Mouse (Mus musculus) layer of hippocampus, adult 2 months (tissue): ENCODE measurements around the gene Gucy2g. TPM values are rescaled to one million over a fixed set of nuclear protein-coding genes. Genes with fewer than 3 reads are reported as not detected.

ENCODE experiments used
- DNase-seq, 2 experiments: peaks; one replicate each; pipeline ENCODE4 v3.0.0; 2022; ENCODE audit warnings: low spot score in 2 of 2
- H3K27ac ChIP-seq: fragments of 200-600 bp; 2 replicates; pipeline ENCODE4 v1.8.1; 2022
- H3K4me3 ChIP-seq: fragments of 200-600 bp; 2 replicates; pipeline ENCODE4 v1.8.1; 2022; ENCODE audit warnings: mild to moderate bottlenecking
- CTCF ChIP-seq: fragments of 200-600 bp; conservative IDR thresholded peaks from 2 replicates; pipeline ENCODE4 v1.8.1; 2022; ENCODE audit warnings: antibody characterized with exemption, mild to moderate bottlenecking, moderate library complexity
- total RNA-seq, 2 experiments: library from RNA; stranded (reverse); gene quantifications; 2 replicates each; pipeline ENCODE4 v1.2.3; 2021

Gene Gucy2g
- total RNA-seq, 2 experiments from 2014 or later, result 0.69 to 1.0 TPM

GRCm38 (mm10) chr19:55209084-55209483 lies 32.0 kb downstream of the Gucy2g start:
- DNase-seq, result no peak
- no peak for TF ChIP-seq CTCF
- no peak overlapping the region for H3K4me3 ChIP-seq
- no peak overlapping the region for H3K27ac ChIP-seq

GRCm38 (mm10) chr19:55208654-55209053 lies 32.4 kb downstream of the Gucy2g start:
- DNase-seq, result no peak
- no peak overlapping the region for H3K27ac ChIP-seq
- peak; percentile 50 for TF ChIP-seq CTCF
- no peak overlapping the region for H3K4me3 ChIP-seq

- Histone ChIP-seq H3K4me3 (no peak overlapping the region), H3K27ac (no peak overlapping the region)
- TF ChIP-seq CTCF, result no peak
- DNase-seq, result no peak
These were observed 33.1 kb downstream of the Gucy2g start for GRCm38 (mm10) chr19:55207746-55208538.

GRCm38 (mm10) chr19:55207205-55207604 lies 33.8 kb downstream of the Gucy2g start:
- H3K27ac ChIP-seq, result no peak overlapping the region
- no peak for TF ChIP-seq CTCF
- no peak for DNase-seq
- H3K4me3 ChIP-seq, result no peak overlapping the region

- peak; percentile 66 to 72 for DNase-seq
- H3K27ac ChIP-seq, result no peak overlapping the region
- TF ChIP-seq CTCF, result peak; percentile 90
- no peak overlapping the region for H3K4me3 ChIP-seq
These were observed 34.4 kb downstream of the Gucy2g start for GRCm38 (mm10) chr19:55206482-55207138.

- DNase-seq, result peak in 1 of 2 experiments; percentile 75
- 0 out of 2 replicates have a peak overlapping the region, but pooled peaks have one; percentile 53 for H3K27ac ChIP-seq
- peak; percentile 91 for TF ChIP-seq CTCF
- H3K4me3 ChIP-seq, result no peak overlapping the region
These were observed 42.7 kb downstream of the Gucy2g start for GRCm38 (mm10) chr19:55198303-55198702.

- no peak overlapping the region for H3K4me3 ChIP-seq
- DNase-seq, result no peak
- TF ChIP-seq CTCF, result no peak
- H3K27ac ChIP-seq, result no peak overlapping the region
These were observed 45.5 kb downstream of the Gucy2g start for GRCm38 (mm10) chr19:55195574-55195973.

- Histone ChIP-seq H3K27ac (peak overlapping the region; percentile 47), H3K4me3 (no peak overlapping the region)
- no peak for TF ChIP-seq CTCF
- no peak for DNase-seq
These were observed 46.4 kb downstream of the Gucy2g start for GRCm38 (mm10) chr19:55194520-55195170.

GRCm38 (mm10) chr19:55193717-55194394 lies 47.2 kb downstream of the Gucy2g start:
- Histone ChIP-seq H3K4me3 (no peak overlapping the region), H3K27ac (no peak overlapping the region; the same call in 1 of the 2 replicates)
- no peak for TF ChIP-seq CTCF
- no peak for DNase-seq

- TF ChIP-seq CTCF, result no peak
- Histone ChIP-seq H3K27ac (no peak overlapping the region), H3K4me3 (no peak overlapping the region)
- no peak for DNase-seq
These were observed 48.6 kb downstream of the Gucy2g start for GRCm38 (mm10) chr19:55192254-55192945.

- H3K27ac ChIP-seq, result no peak overlapping the region
- no peak for DNase-seq
- no peak overlapping the region for H3K4me3 ChIP-seq
- TF ChIP-seq CTCF, result no peak
These were observed 49.4 kb downstream of the Gucy2g start for GRCm38 (mm10) chr19:55191596-55191995.

- Histone ChIP-seq H3K4me3 (no peak overlapping the region), H3K27ac (no peak overlapping the region)
- no peak for DNase-seq
- TF ChIP-seq CTCF, result no peak
These were observed 51.0 kb downstream of the Gucy2g start for GRCm38 (mm10) chr19:55190065-55190464.
